In the genomic region with DNA sequence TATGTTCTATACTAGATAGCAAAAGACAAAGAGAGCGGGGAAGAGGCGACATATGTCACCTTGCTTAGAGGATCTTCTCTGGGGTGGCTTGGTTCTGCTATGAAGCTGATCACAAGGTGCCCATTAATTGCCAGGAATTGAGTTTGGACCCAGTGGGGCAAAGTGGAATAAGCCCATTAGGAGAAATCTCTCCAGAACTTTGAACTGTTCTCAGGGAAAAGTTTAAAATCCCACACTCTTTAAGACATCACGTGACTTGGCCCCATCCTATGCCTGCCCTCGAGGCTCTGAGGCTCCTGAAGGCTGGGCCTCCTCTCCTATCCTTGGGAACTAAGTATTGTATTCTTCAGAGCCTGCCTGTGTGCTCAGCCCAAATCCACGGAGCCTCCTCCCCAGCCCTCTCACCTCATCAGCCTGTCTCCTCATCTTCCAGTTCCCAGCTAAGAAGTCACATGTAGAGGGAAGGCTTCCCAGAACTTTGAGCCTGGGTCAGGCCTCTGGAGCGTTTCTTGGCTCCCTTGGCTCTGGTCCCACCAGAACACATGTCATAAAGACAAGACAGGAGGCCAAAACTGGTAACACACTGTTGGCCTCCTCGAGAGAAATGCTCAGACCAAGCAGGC, we compare ENCODE assay signal across 13 mouse cellular contexts.
DNase-seq lines count a peak whose midpoint lies in the region; ATAC-seq and TF ChIP-seq lines count a peak whose summit lies in the region.
"Had no signal": no experiment of that assay in that cellular context is flagged by ENCODE, and none has a peak within 500 bp of the region (broad histone marks: within the 10 kb centered on the region; RNA-seq: fewer than 3 reads in every experiment).

No protein-coding gene starts in this region.

- WGBS in heart, embryonic 12.5 days, result 76% methylated on average over 7 of the region's 7 CpGs
- WGBS in lung, embryonic 14.5 days, result 56% methylated on average over 7 of the region's 7 CpGs
- 78% methylated on average over 7 of the region's 7 CpGs for WGBS in forebrain, embryonic 14.5 days

- no peak overlapping the region for H3K9ac ChIP-seq in heart, embryonic 12.5 days
- no peak overlapping the region for H3K9ac ChIP-seq in lung, embryonic 14.5 days
- no peak overlapping the region for H3K9ac ChIP-seq in forebrain, embryonic 14.5 days (ENCODE audit: low read length)
- H3K9ac ChIP-seq: forebrain, embryonic 13.5 days; heart, embryonic 13.5 days; stomach, embryonic 15.5 days had no signal

- no peak for TF ChIP-seq CTCF in lung, embryonic 14.5 days (IDR thresholded peaks at IDR 0.05; ENCODE audit: low read depth)

- H3K4me3 ChIP-seq in heart, embryonic 12.5 days, result no peak overlapping the region
- no peak overlapping the region for H3K4me3 ChIP-seq in lung, embryonic 14.5 days (ENCODE audit: low read depth, low read length)
- no peak overlapping the region for H3K4me3 ChIP-seq in forebrain, embryonic 14.5 days (ENCODE audit: low read depth, low read length)
- H3K4me3 ChIP-seq: forebrain, embryonic 13.5 days; heart, embryonic 13.5 days; stomach, embryonic 15.5 days had no signal

- H3K4me1 ChIP-seq in heart, embryonic 12.5 days (replicated peaks), result peaks cover 4% of the 10 kb centered on the region; the same call in 1 of the 2 replicates
- H3K4me1 ChIP-seq in lung, embryonic 14.5 days (ENCODE audit: insufficient read depth), result no peaks in the 10 kb centered on the region
- peaks cover 20% of the 10 kb centered on the region for H3K4me1 ChIP-seq in forebrain, embryonic 14.5 days (ENCODE audit: control insufficient read depth, insufficient read depth, low read length)
- H3K4me1 ChIP-seq: stomach, embryonic 15.5 days had no signal

- no peak overlapping the region for H3K4me2 ChIP-seq in heart, embryonic 12.5 days
- H3K4me2 ChIP-seq in lung, embryonic 14.5 days, result no peak overlapping the region
- no peak overlapping the region for H3K4me2 ChIP-seq in forebrain, embryonic 14.5 days (ENCODE audit: low read length)
- H3K4me2 ChIP-seq: forebrain, embryonic 13.5 days; heart, embryonic 13.5 days; stomach, embryonic 15.5 days had no signal

- H3K27me3 ChIP-seq in heart, embryonic 12.5 days (replicated peaks), result peaks cover 7% of the 10 kb centered on the region
- peaks cover 4% of the 10 kb centered on the region; the same call in 1 of the 2 replicates for H3K27me3 ChIP-seq in lung, embryonic 14.5 days (ENCODE audit: insufficient read depth, low read length)
- peaks cover 13% of the 10 kb centered on the region for H3K27me3 ChIP-seq in forebrain, embryonic 14.5 days (replicated peaks; ENCODE audit: control insufficient read depth, insufficient read depth, low read length)

- no peaks in the 10 kb centered on the region for H3K36me3 ChIP-seq in heart, embryonic 12.5 days
- H3K36me3 ChIP-seq in lung, embryonic 14.5 days (ENCODE audit: insufficient read depth), result no peaks in the 10 kb centered on the region
- no peaks in the 10 kb centered on the region for H3K36me3 ChIP-seq in forebrain, embryonic 14.5 days (ENCODE audit: control insufficient read depth, insufficient read depth, low read length)
- H3K36me3 ChIP-seq: heart, embryonic 13.5 days; stomach, embryonic 15.5 days had no signal

- intact Hi-C loops in left cerebral cortex, postnatal 4 days (cut with DNase I), result loop anchor here (10.0 kb wide), 1 partner anchor 241 kb away; no protein-coding TSS in a partner anchor

- H3K9me3 ChIP-seq in heart, embryonic 12.5 days (replicated peaks), result no peaks in the 10 kb centered on the region
- no peaks in the 10 kb centered on the region for H3K9me3 ChIP-seq in lung, embryonic 14.5 days (ENCODE audit: low read depth, low read length)
- H3K9me3 ChIP-seq in forebrain, embryonic 14.5 days (replicated peaks; ENCODE audit: control insufficient read depth, low read length), result no peaks in the 10 kb centered on the region
- H3K9me3 ChIP-seq: forebrain, embryonic 13.5 days; heart, embryonic 13.5 days; stomach, embryonic 15.5 days had no signal

- ATAC-seq in heart, embryonic 12.5 days (ENCODE audit: insufficient number of reproducible peaks, low FRiP score), result no peak
- no peak for ATAC-seq in lung, embryonic 14.5 days (ENCODE audit: insufficient read depth)
- no peak for ATAC-seq in forebrain, embryonic 14.5 days
- ATAC-seq: CD4-positive, CD25-positive, alpha-beta regulatory T cell, adult 4 months; forebrain, embryonic 13.5 days had no signal

- H3K27ac ChIP-seq in heart, embryonic 12.5 days (ENCODE audit: poor library complexity, severe bottlenecking), result no peak overlapping the region
- no peak overlapping the region for H3K27ac ChIP-seq in lung, embryonic 14.5 days (ENCODE audit: low read depth)
- H3K27ac ChIP-seq in forebrain, embryonic 14.5 days (ENCODE audit: low read depth, low read length), result no peak overlapping the region
- H3K27ac ChIP-seq: forebrain, embryonic 13.5 days; heart, embryonic 13.5 days; stomach, embryonic 15.5 days had no signal

- DNase-seq in heart, adult 18-20 months, result peak; percentile 7 to 40
- peak; percentile 48 for DNase-seq in adrenal gland, postnatal 10 days
- peak; percentile 70 for DNase-seq in gastrocnemius, postnatal 25 days
- peak; percentile 55 for DNase-seq in lung, embryonic 14.5 days
- DNase-seq in spleen, adult 18-20 months, result no peak
- no peak for DNase-seq in left cerebral cortex, postnatal 4 days
- no peak for DNase-seq in forebrain, embryonic 14.5 days (ENCODE audit: low spot score)
- DNase-seq: retina, postnatal 1 day had no signal

Comparison
In these comparisons a context has a peak if more than half of its experiments do, and no peak if none do; other contexts are left out.
1. DNase-seq: peak in heart, adult 18-20 months (2 of 2), adrenal gland, postnatal 10 days (single experiment), gastrocnemius, postnatal 25 days (single experiment) and lung, embryonic 14.5 days (single experiment); none in spleen, adult 18-20 months (0 of 2), left cerebral cortex, postnatal 4 days (single experiment) and forebrain, embryonic 14.5 days (single experiment).